ENCODE assay signal across 21 mouse cellular contexts in genomic region chr12:12866590-12866989, GRCm38 (mm10).
DNase-seq lines count a peak whose midpoint lies in the region; ATAC-seq and TF ChIP-seq lines count a peak whose summit lies in the region.
"Had no signal": no experiment of that assay in that cellular context is flagged by ENCODE, and none has a peak within 500 bp of the region (broad histone marks: within the 10 kb centered on the region; RNA-seq: fewer than 3 reads in every experiment).

No protein-coding gene starts in this region.

- 74% methylated on average over 10 of the region's 10 CpGs for WGBS in embryonic facial prominence, embryonic 14.5 days
- WGBS in embryonic facial prominence, embryonic 10.5 days, result 89% methylated on average over 10 of the region's 10 CpGs
- WGBS in midbrain, embryonic 13.5 days, result 57% methylated on average over 10 of the region's 10 CpGs
- 86% methylated on average over 10 of the region's 10 CpGs for WGBS in midbrain, embryonic 10.5 days
- 20% methylated on average over 10 of the region's 10 CpGs for WGBS in forebrain, postnatal 0 days

- DNase-seq in embryonic facial prominence, embryonic 14.5 days (ENCODE audit: low spot score), result peak; percentile 28
- no peak for DNase-seq in embryonic facial prominence, embryonic 10.5 days (ENCODE audit: low spot score)
- no peak for DNase-seq in midbrain, embryonic 10.5 days (ENCODE audit: low spot score)
- peak; percentile 57 for DNase-seq in forebrain, postnatal 0 days
- peak; percentile 91 for DNase-seq in retina, postnatal 1 day
- no peak for DNase-seq in right cerebral cortex, postnatal 10 days (ENCODE audit: low spot score in 2 of 2)
- DNase-seq in cerebellum, adult 11-12 months, result no peak
- DNase-seq: adrenal gland, adult 2 months; cerebellum, adult 11 months; cerebellum, postnatal 25 days; gastrocnemius, postnatal 36 days; kidney, adult 8-10 months; kidney, postnatal 36 days; right cerebral cortex, postnatal 25 days had no signal

- no peaks in the 10 kb centered on the region for H3K27me3 ChIP-seq in embryonic facial prominence, embryonic 14.5 days (replicated peaks; ENCODE audit: control insufficient read depth, insufficient read depth, low read length)
- H3K27me3 ChIP-seq in embryonic facial prominence, embryonic 10.5 days (replicated peaks; ENCODE audit: low read depth, poor library complexity, severe bottlenecking), result no peaks in the 10 kb centered on the region
- no peaks in the 10 kb centered on the region for H3K27me3 ChIP-seq in midbrain, embryonic 13.5 days
- H3K27me3 ChIP-seq in midbrain, embryonic 10.5 days (ENCODE audit: low read depth, poor library complexity, severe bottlenecking), result peaks cover 4% of the 10 kb centered on the region; the same call in 1 of the 2 replicates
- no peaks in the 10 kb centered on the region for H3K27me3 ChIP-seq in forebrain, postnatal 0 days (ENCODE audit: insufficient read depth, low read length)
- H3K27me3 ChIP-seq: hindbrain, embryonic 15.5 days; limb, embryonic 13.5 days had no signal

- no peak for TF ChIP-seq CTCF in forebrain, postnatal 0 days (IDR thresholded peaks at IDR 0.05; ENCODE audit: low read depth)

- no peak overlapping the region for H3K4me3 ChIP-seq in embryonic facial prominence, embryonic 14.5 days (ENCODE audit: low read depth, low read length)
- H3K4me3 ChIP-seq in embryonic facial prominence, embryonic 10.5 days, result no peak overlapping the region
- H3K4me3 ChIP-seq in midbrain, embryonic 13.5 days (replicated peaks), result no peak overlapping the region
- no peak overlapping the region for H3K4me3 ChIP-seq in midbrain, embryonic 10.5 days
- H3K4me3 ChIP-seq in forebrain, postnatal 0 days (ENCODE audit: low read depth, low read length), result no peak overlapping the region
- H3K4me3 ChIP-seq: erythroblast, embryonic 14.5 days; hindbrain, embryonic 15.5 days; limb, embryonic 13.5 days had no signal

- no peaks in the 10 kb centered on the region for H3K4me1 ChIP-seq in embryonic facial prominence, embryonic 14.5 days (ENCODE audit: control insufficient read depth, insufficient read depth, low read length)
- no peaks in the 10 kb centered on the region for H3K4me1 ChIP-seq in embryonic facial prominence, embryonic 10.5 days
- peaks cover 12% of the 10 kb centered on the region; the same call in 1 of the 2 replicates for H3K4me1 ChIP-seq in midbrain, embryonic 13.5 days (replicated peaks)
- peaks cover 2% of the 10 kb centered on the region; the same call in 1 of the 2 replicates for H3K4me1 ChIP-seq in midbrain, embryonic 10.5 days
- H3K4me1 ChIP-seq in forebrain, postnatal 0 days (ENCODE audit: insufficient read depth), result no peaks in the 10 kb centered on the region
- H3K4me1 ChIP-seq: hindbrain, embryonic 15.5 days had no signal

- H3K9ac ChIP-seq in embryonic facial prominence, embryonic 14.5 days (ENCODE audit: low read depth, low read length), result no peak overlapping the region
- H3K9ac ChIP-seq in midbrain, embryonic 13.5 days (replicated peaks), result no peak overlapping the region
- H3K9ac ChIP-seq in forebrain, postnatal 0 days, result no peak overlapping the region
- H3K9ac ChIP-seq: hindbrain, embryonic 15.5 days; limb, embryonic 13.5 days; liver, embryonic 14.5 days had no signal

- H3K9me3 ChIP-seq in embryonic facial prominence, embryonic 14.5 days (ENCODE audit: control insufficient read depth, low read length), result no peaks in the 10 kb centered on the region
- H3K9me3 ChIP-seq in embryonic facial prominence, embryonic 10.5 days, result no peaks in the 10 kb centered on the region
- H3K9me3 ChIP-seq in midbrain, embryonic 13.5 days, result no peaks in the 10 kb centered on the region
- no peaks in the 10 kb centered on the region for H3K9me3 ChIP-seq in midbrain, embryonic 10.5 days (replicated peaks)
- H3K9me3 ChIP-seq in forebrain, postnatal 0 days (ENCODE audit: low read length), result no peaks in the 10 kb centered on the region
- H3K9me3 ChIP-seq: hindbrain, embryonic 15.5 days; limb, embryonic 13.5 days had no signal

- no peak for ATAC-seq in embryonic facial prominence, embryonic 14.5 days (ENCODE audit: low read depth)
- ATAC-seq in midbrain, embryonic 13.5 days, result peak; percentile 67; the same call in 1 of the 2 replicates
- peak; percentile 80 for ATAC-seq in forebrain, postnatal 0 days
- ATAC-seq: lung, postnatal 0 days had no signal

- no peaks in the 10 kb centered on the region for H3K36me3 ChIP-seq in embryonic facial prominence, embryonic 14.5 days (ENCODE audit: control insufficient read depth, insufficient read depth, low read length)
- H3K36me3 ChIP-seq in embryonic facial prominence, embryonic 10.5 days (replicated peaks), result no peaks in the 10 kb centered on the region
- no peaks in the 10 kb centered on the region for H3K36me3 ChIP-seq in midbrain, embryonic 13.5 days
- no peaks in the 10 kb centered on the region for H3K36me3 ChIP-seq in midbrain, embryonic 10.5 days
- H3K36me3 ChIP-seq in forebrain, postnatal 0 days (ENCODE audit: insufficient read depth), result no peaks in the 10 kb centered on the region
- H3K36me3 ChIP-seq: hindbrain, embryonic 15.5 days; limb, embryonic 13.5 days had no signal

- no peak overlapping the region for H3K27ac ChIP-seq in embryonic facial prominence, embryonic 14.5 days (replicated peaks; ENCODE audit: low read depth, low read length)
- H3K27ac ChIP-seq in embryonic facial prominence, embryonic 10.5 days (replicated peaks), result no peak overlapping the region
- no peak overlapping the region for H3K27ac ChIP-seq in midbrain, embryonic 13.5 days
- no peak overlapping the region for H3K27ac ChIP-seq in midbrain, embryonic 10.5 days (replicated peaks)
- H3K27ac ChIP-seq in forebrain, postnatal 0 days (ENCODE audit: low read depth, low read length), result no peak overlapping the region
- H3K27ac ChIP-seq: hindbrain, embryonic 15.5 days; limb, embryonic 13.5 days; liver, embryonic 14.5 days; stomach, postnatal 0 days had no signal

- H3K4me2 ChIP-seq in embryonic facial prominence, embryonic 14.5 days (ENCODE audit: low read depth, low read length), result no peak overlapping the region
- H3K4me2 ChIP-seq in midbrain, embryonic 13.5 days (replicated peaks), result no peak overlapping the region
- H3K4me2 ChIP-seq in forebrain, postnatal 0 days (ENCODE audit: low read depth), result no peak overlapping the region; the same call in 1 of the 2 replicates
- H3K4me2 ChIP-seq: hindbrain, embryonic 15.5 days; limb, embryonic 13.5 days had no signal

Comparison
In these comparisons a context has a peak if more than half of its experiments do, and no peak if none do; other contexts are left out.
1. DNase-seq: peak in embryonic facial prominence, embryonic 14.5 days (single experiment), forebrain, postnatal 0 days (single experiment) and retina, postnatal 1 day (single experiment); none in embryonic facial prominence, embryonic 10.5 days (single experiment), midbrain, embryonic 10.5 days (single experiment), right cerebral cortex, postnatal 10 days (0 of 2) and cerebellum, adult 11-12 months (single experiment).